Mouse (Mus musculus) left cerebral cortex, adult 2 months (tissue): ENCODE measurements around the gene Tll1. TPM values are rescaled to one million over a fixed set of nuclear protein-coding genes. Genes with fewer than 3 reads are reported as not detected.

Source experiments
- DNase-seq, 2 experiments: peaks; one replicate each; pipeline ENCODE4 v3.0.0; 2021 to 2022; ENCODE audit warnings: low spot score in 2 of 2, mixed read lengths in 1 of 2; ENCODE audit errors: extremely low spot score in 1 of 2
- H3K27ac ChIP-seq: fragments of 200-600 bp; 2 replicates; pipeline ENCODE4 v1.8.1; 2022
- H3K4me3 ChIP-seq: fragments of 200-600 bp; 2 replicates; pipeline ENCODE4 v1.8.1; 2022
- CTCF ChIP-seq: fragments of 200-600 bp; IDR thresholded peaks from 2 replicates; pipeline ENCODE4 v1.8.1; 2022; ENCODE audit warnings: antibody characterized with exemption, mild to moderate bottlenecking, moderate library complexity
- intact Hi-C: fragments of 180-260 bp; cut with DNase I; formaldehyde crosslinking; loops from one replicate; pipeline ENCODE4 v1.15.1; 2025
- total RNA-seq, 2 experiments: library from RNA; stranded (reverse); gene quantifications; 2 replicates each; pipeline ENCODE4 v1.2.3; 2021

Gene Tll1
- total RNA-seq, 2 experiments from 2014 or later: 3.0 TPM

DNA sequence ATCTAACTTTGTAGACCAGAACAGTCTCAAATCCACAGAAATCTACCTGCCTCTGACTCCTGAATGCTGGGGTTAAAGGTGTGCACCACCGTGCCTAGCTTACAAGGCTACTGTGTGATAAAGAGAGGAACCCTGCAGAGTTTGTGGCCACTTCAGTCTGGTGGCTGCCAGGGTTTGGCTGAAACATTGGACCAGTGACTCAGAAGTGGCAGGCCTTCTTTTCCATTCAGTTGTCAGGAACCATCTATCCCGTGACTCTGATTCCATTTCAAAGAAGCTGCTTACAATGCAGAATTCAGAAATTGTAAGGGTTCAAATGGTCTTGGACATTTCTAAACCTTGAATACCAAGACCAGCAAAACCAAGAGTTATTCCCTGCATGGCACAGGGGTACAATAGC, 12.7 kb downstream of the Tll1 start:
- Histone ChIP-seq H3K27ac (no peak overlapping the region), H3K4me3 (no peak overlapping the region)
- no peak for DNase-seq
- intact Hi-C loops: no loop called here
- no peak for TF ChIP-seq CTCF

DNA sequence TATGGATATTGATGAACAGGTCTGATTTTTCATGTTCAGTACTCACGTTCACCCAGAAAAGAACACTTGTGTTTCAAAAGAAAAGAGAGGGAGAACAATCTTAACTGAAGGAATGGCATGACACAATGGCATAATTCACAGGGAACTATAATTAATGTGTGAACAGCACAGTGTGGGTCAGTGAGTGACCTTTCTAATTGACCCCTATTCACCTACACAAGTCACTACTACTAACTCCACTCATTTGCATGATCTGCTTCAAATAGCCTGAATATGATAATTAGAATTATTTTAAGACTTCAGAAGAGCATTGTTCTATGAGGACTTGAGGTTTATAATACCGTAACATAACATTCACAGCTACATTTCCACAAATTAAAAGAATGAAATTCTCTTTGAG, 18.2 kb downstream of the Tll1 start:
- intact Hi-C loops: no loop called here
- H3K27ac ChIP-seq: no peak overlapping the region
- no peak for TF ChIP-seq CTCF
- DNase-seq: no peak
- H3K4me3 ChIP-seq: no peak overlapping the region

DNA sequence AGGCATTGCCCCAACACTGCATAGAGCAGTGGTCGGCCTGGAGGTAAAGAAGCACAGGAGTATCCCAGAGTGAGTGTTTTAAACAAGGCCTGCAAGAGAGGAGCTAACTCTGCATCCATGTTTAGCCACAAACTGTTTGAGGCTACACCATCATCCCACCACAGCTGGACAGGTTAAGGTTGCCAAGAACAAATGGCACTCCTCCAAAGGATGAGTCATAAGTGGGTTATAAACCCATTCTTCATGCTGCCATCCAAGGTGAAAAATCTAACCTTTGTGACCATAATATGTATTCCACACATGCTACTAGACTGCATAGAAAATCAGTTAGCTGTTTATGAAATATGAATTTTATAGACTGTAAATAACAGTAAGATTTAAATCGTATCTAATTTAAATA, 29.1 kb downstream of the Tll1 start:
- no peak for TF ChIP-seq CTCF
- Histone ChIP-seq H3K4me3 (no peak overlapping the region), H3K27ac (no peak overlapping the region)
- intact Hi-C loops: no loop called here
- DNase-seq: no peak

DNA sequence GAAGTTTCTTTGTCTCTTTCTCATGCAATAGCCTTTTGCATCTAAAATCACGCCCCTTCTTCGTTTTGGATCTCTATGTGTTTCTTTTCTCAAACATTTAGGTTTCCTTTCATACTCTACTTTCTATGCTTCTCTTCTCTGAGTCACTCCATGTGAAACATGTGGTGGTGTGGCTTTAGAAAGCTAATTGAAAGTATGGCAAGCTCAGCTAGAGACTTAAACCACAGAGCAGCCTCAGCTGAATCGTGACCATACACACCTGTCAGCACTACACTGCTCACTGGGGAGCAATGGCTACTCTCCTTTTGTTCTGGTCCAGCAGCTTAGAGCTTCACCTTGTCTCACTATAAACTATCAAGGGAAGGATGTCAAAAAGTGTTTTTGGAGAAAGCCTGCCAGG, 31.2 kb downstream of the Tll1 start:
- no peak for TF ChIP-seq CTCF
- Histone ChIP-seq H3K27ac (no peak overlapping the region), H3K4me3 (no peak overlapping the region)
- no peak for DNase-seq
- intact Hi-C loops: no loop called here

DNA sequence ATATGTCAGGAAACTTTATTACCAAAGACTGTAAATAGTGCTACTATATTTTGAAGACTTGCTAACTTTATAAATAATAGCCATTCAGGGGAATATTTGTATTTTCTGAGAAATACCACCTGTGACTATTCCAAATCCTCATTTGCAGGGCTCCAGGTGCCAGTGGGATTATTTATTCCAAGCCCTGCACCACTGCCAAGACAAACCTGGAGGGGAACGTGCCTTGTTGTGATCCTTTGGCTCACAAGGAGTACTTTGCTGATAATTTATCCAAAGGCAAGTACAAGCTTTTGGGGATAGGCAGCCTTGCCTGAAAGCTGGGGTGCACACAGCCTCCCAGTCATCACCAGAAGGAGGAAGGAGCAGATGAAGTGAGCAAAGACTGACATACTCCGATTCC, 32.3 kb downstream of the Tll1 start:
- Histone ChIP-seq H3K27ac (no peak overlapping the region), H3K4me3 (no peak overlapping the region)
- intact Hi-C loops: no loop called here
- no peak for TF ChIP-seq CTCF
- DNase-seq: no peak

DNA sequence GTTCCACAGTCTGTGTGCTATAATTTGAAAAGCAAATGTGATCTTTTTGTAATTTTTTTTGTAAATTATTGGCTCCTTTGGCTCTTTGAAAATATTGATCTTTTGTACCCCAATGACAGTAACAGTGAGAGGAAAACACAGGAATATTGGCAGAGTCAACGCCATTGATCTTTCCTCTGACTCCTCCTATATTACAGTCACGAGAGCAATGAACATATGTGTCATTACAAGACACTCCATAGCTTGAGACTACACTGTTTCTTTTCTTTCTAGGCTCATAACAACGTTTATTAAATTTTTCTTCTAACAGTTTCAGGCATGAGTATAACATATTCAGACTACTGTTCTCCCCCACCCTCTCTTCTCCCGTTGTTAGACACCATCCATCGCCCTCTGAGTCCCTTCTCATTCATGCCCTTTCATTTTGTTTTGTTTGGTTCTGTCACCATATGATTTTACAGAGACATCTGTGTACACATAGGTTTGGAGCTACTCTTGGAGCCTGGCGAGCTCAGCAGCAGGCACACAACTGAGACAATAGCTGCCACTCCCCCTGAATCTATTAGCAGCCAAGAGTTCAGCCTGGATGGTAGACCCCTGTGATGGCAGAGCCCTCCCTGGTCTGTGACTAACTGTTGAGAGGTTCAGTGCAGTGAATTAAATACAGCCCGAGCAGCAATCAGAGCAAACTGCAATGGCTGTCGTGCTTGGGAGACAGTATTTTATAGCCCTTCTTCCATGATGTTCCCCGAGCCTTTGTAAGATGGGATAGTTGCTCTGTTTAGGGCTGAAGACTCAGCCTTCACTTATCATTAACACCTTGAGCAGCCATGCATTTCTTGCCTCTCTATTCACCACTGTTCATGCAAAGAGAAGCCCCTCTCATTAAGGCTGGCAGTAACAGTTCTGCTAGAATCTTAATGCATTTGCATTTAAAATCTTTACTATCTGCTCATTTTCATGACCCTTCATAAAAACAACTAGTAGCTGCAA, 52.9 kb downstream of the Tll1 start:
- TF ChIP-seq CTCF: no peak
- no peak overlapping the region for H3K4me3 ChIP-seq
- DNase-seq: no peak
- no peak overlapping the region for H3K27ac ChIP-seq
- intact Hi-C loops: no loop called here

DNA sequence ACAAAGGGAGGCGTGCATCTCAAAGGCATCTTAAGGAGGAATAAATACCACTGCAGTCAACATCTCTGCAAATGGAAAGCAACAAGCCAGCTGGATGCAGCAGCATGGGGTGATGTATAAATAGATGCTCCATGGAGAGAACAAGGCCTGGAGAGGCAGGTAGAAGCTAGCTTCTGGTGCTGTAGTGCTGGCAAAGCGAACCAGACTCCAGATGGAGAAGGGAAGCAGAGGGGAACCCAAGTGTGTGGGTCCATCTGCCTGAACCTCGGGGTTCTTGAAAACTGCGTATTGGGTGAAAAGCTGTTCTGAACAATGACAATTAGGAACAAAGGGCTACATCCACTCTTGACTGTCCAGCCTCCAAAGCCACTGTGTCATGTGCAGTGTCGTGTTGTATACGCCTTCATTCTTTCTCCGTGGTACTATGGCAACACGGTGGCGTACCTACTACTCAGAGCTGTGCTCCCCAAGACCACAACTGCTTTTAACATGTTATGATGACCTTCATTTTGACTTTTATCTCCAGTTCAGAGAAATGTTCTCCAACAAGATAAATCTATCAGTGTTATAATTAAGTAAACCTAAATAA, 53.8 kb downstream of the Tll1 start:
- intact Hi-C loops: no loop called here
- peak in 1 of 2 experiments; percentile 15 for DNase-seq
- Histone ChIP-seq H3K4me3 (no peak overlapping the region), H3K27ac (no peak overlapping the region)
- TF ChIP-seq CTCF: no peak

DNA sequence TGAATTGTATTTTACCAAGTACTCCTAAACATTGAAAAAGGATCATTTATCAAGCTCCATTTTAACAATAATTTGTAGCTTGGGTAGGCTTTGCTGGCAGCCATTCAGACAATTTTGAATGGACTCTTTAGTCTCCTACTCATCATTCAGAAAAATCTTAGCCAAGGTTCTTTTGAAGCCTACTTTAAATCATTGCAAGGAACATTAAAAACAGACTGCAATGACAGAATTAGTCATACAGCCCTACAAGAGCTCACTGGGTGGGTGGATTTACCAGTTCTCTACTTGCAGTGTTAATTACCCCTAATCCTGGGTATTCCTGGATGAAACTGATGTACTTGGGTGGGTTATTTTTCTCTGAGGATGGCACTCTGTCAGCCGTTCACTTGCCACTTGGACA, 69.5 kb downstream of the Tll1 start:
- peak in 1 of 2 experiments; percentile 7 for DNase-seq
- Histone ChIP-seq H3K4me3 (no peak overlapping the region), H3K27ac (no peak overlapping the region)
- intact Hi-C loops: no loop called here
- TF ChIP-seq CTCF: no peak

DNA sequence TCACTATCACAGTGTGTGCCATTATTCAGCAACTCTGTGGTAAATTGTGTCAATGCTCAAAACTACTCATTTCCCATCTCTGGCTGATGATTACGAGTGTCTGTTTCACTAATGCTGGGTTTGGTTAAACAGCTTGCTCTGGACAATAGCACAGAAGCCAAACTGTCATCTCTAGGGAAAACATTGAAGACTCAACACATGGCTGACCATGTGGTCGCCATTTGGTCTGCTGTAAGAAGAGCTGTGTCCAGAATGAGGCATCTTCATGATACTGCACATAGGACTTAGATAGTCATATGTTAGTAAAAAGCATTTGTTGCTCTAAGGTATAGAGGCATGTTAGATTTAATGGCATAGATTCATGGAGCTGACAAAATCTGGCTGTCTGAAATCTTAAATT, 98.9 kb downstream of the Tll1 start:
- no peak overlapping the region for H3K27ac ChIP-seq
- DNase-seq: no peak
- TF ChIP-seq CTCF: no peak
- H3K4me3 ChIP-seq: no peak overlapping the region
- intact Hi-C loops: no loop called here

DNA sequence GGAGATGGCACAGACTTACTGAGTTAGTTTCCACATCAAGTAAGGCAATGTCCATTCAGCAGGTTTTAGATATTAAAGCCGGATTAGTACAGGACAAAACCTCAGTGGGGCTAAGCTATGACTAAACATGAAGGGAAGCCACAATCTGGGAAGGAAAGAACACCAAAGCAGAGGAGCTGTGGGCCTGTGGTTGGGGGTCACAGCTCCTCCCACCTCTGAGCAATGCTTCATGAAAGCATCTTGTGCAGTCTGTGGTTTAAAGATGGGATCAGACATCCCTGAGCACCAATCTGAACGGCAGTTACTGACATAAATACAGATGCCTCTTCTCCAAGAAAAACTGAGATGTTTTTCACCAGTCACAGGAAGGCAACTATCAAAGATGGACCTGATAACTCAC, 132.7 kb downstream of the Tll1 start:
- DNase-seq: no peak
- TF ChIP-seq CTCF: no peak
- no peak overlapping the region for H3K4me3 ChIP-seq
- intact Hi-C loops: no loop called here
- H3K27ac ChIP-seq: no peak overlapping the region

DNA sequence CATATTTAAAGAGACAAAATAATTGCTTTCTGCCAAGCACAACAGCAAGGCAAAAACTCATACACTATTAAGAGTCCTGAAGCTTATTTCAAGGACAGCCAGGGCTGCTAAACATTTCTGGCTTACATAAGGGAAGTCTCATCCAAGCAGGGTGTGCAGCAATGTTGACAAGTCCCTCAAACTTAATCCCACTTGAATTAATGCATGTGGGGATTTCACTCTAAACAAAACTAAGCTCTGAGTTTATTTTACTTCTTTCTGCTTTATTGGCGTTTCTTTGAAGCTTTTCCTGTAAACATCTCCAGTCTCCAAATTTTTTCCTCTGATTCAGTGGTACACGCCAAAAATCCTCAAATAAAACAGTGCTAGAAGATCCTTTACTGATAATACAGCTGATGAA, 146.2 kb downstream of the Tll1 start:
- Histone ChIP-seq H3K4me3 (no peak overlapping the region), H3K27ac (no peak overlapping the region)
- intact Hi-C loops: no loop called here
- no peak for TF ChIP-seq CTCF
- DNase-seq: no peak

DNA sequence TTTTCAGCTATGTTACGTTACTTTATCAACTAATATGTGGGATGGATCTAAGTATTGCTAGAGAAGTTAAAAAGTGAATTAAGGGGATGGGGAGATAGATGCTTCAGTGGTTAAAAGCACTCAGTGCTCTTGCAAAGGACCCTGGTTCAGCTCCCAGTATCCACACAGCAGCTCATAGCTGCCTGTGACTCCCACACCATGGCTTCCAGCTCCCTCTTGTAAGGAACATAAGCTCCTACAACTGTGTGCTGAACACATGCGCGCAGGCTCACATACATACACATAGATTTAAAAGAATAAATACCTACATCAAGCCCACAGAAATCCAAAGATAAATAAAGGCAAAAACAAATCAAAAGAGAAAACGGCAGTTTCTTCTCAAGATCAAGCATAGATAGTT, 148.5 kb downstream of the Tll1 start:
- intact Hi-C loops: no loop called here
- TF ChIP-seq CTCF: no peak
- H3K27ac ChIP-seq: no peak overlapping the region

DNA sequence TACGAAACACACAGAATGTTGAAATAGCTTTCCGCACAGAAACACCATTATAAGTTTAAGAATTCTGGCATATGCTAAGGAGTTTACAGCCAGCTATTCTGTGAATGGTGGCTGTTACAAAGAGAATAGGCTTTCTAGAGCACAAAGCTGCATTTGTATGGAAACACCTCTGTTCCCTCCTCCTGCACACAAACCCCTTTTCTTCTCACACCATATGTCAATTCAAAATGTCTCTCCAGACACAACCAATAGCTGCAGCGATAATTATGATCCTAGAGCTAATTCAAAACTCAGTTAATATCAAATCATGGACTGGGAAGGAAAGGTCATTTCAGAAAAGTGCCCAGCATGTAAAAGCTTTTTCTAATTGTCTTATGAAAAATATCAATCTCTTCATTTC, 157.5 kb downstream of the Tll1 start:
- no peak for TF ChIP-seq CTCF
- intact Hi-C loops: no loop called here
- DNase-seq: no peak
- Histone ChIP-seq H3K27ac (no peak overlapping the region), H3K4me3 (no peak overlapping the region)

More for the DNA sequence above, 148.5 kb downstream of the Tll1 start:
- no peak for DNase-seq
- H3K4me3 ChIP-seq: no peak overlapping the region
